Mouse (Mus musculus) intestine, embryonic 16.5 days (tissue): ENCODE measurements around the gene Btbd11. TPM values are rescaled to one million over a fixed set of nuclear protein-coding genes. Genes with fewer than 3 reads are reported as not detected.

Source experiments
- ATAC-seq: fragments of 200-750 bp; cut with Nextera tagmentation; 2 replicates; pipeline ENCODE4 v1.8.0; 2017; ENCODE audit warnings: moderate TSS enrichment, moderate library complexity
- H3K27ac ChIP-seq: fragments of 300-500 bp; sonication (generic); 2 replicates; pipeline ENCODE4 v1.5.1; 2014; ENCODE audit warnings: mild to moderate bottlenecking, low read length
- H3K27me3 ChIP-seq: fragments of 300-500 bp; sonication (generic); replicated peaks from 2 replicates; pipeline ENCODE4 v1.6.1; 2014; ENCODE audit warnings: low read length, control low read depth, mixed read lengths; ENCODE audit not compliant: control insufficient read depth, insufficient read depth
- H3K36me3 ChIP-seq: fragments of 300-500 bp; sonication (generic); 2 replicates; pipeline ENCODE4 v1.6.1; 2014; ENCODE audit warnings: low read length, control low read depth; ENCODE audit not compliant: control insufficient read depth, insufficient read depth
- H3K4me1 ChIP-seq: fragments of 300-500 bp; sonication (generic); 2 replicates; pipeline ENCODE4 v1.6.1; 2014; ENCODE audit warnings: low read length, control low read depth, mixed read lengths; ENCODE audit not compliant: control insufficient read depth, insufficient read depth
- H3K4me2 ChIP-seq: fragments of 300-500 bp; sonication (generic); 2 replicates; pipeline ENCODE4 v1.6.1; 2014; ENCODE audit warnings: low read depth, low read length, control low read depth
- H3K4me3 ChIP-seq: fragments of 300-500 bp; sonication (generic); 2 replicates; pipeline ENCODE4 v1.5.1; 2014; ENCODE audit warnings: mild to moderate bottlenecking, low read length
- H3K9ac ChIP-seq: fragments of 300-500 bp; sonication (generic); 2 replicates; pipeline ENCODE4 v1.6.1; 2014; ENCODE audit warnings: low read depth, low read length
- H3K9me3 ChIP-seq: fragments of 300-500 bp; sonication (generic); 2 replicates; pipeline ENCODE4 v1.6.1; 2016; ENCODE audit warnings: low read length, control low read depth; ENCODE audit not compliant: control insufficient read depth
- WGBS: fragments of 180-500 bp; shearing (Covaris S2); extraction: QIAGEN DNeasy Blood & Tissue Kit; methylation state at CpG from one replicate; pipeline ENCODE4 v1.1.7; 2014; 5-methylcytosine and 5-hydroxymethylcytosine counted together
- polyA plus RNA-seq: library from polyadenylated mRNA; unstranded; fragments of >200 nt; fragmentation: Nextera tagmentation; extraction: Ambion mirVana; gene quantifications from 2 replicates; pipeline ENCODE4 v1.2.1, GENCODE M21; 2015

Gene Btbd11
- polyA plus RNA-seq, 1 experiment from 2014 or later = 0.86 TPM

DNA sequence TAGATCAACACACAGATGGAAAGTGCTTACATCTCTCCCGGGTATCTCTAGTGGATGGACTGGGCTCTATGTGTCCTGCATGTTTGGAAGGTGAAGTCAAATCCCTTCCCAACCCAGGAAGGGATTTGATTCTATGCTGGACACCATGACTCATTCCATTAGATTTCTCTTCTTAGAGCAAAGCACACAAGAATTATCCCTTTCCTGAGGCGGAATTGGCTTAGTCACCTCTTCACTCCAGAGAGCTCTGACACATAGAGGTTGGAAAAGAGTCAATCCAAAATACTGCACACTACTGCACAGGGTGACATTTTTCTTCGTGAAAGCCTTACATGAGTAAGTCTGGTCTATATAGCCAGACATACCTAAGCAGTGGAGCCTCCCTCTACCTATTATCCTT is 99.8 kb downstream of the Btbd11 start:
- 78% methylated on average over 3 of the region's 3 CpGs for WGBS
- no peak for ATAC-seq
- Histone ChIP-seq H3K4me1 (peaks cover 6% of the 10 kb centered on the region; the same call in 1 of the 2 replicates), H3K4me3 (no peak overlapping the region), H3K27ac (no peak overlapping the region), H3K4me2 (no peak overlapping the region), H3K27me3 (no peaks in the 10 kb centered on the region), H3K9me3 (no peaks in the 10 kb centered on the region), H3K36me3 (no peaks in the 10 kb centered on the region), H3K9ac (no peak overlapping the region)

DNA sequence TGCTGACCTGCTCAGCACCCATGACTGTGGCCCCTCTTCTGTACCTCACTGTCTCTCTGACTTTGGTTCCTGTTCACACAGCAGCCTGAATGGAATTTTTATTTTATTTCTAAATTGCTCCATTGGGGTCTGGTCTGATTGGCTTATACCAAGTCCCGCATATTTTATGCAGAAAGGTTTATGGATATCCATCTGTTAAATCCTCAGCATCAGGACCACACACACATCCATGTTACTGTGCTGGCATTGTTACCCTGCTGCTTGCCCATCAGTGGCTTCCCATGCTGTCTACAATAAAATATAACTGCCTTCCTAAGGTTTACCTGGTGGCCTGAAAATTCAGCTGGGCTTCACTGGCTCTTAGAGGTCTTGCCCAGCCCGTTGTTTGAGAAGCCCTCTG is 106.0 kb downstream of the Btbd11 start:
- H3K4me1 ChIP-seq = no peaks in the 10 kb centered on the region
- H3K4me3 ChIP-seq = no peak overlapping the region
- no peak for ATAC-seq
- no peaks in the 10 kb centered on the region for H3K36me3 ChIP-seq
- H3K9me3 ChIP-seq = no peaks in the 10 kb centered on the region
- no peaks in the 10 kb centered on the region for H3K27me3 ChIP-seq
- WGBS = 85% methylated on average over 2 of the region's 2 CpGs
- H3K27ac ChIP-seq = no peak overlapping the region
- H3K4me2 ChIP-seq = no peak overlapping the region
- H3K9ac ChIP-seq = no peak overlapping the region

DNA sequence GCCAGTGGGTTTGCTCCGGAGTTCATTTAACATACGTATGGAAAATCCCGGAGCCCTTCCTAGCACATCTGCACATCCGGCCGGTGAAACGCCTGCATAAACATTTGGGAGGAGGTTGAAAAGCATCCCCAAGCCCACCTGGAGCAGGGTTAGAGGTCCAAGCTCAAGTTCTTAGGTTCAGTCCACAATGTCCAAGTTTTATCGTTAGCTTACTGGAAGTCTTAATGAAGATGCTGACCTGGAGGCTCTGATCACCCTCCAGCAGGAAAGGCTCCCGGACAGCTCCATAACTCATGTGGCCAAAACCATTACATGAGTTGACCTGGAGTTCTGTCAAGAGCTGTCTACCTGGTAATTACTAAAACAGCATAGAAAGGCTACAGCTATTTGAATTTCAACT is 109.7 kb downstream of the Btbd11 start:
- Histone ChIP-seq H3K9me3 (no peaks in the 10 kb centered on the region), H3K27ac (no peak overlapping the region), H3K4me2 (no peak overlapping the region), H3K4me3 (no peak overlapping the region), H3K9ac (no peak overlapping the region), H3K4me1 (no peaks in the 10 kb centered on the region), H3K27me3 (no peaks in the 10 kb centered on the region), H3K36me3 (no peaks in the 10 kb centered on the region)
- WGBS = 69% methylated on average over 8 of the region's 8 CpGs
- ATAC-seq = no peak

DNA sequence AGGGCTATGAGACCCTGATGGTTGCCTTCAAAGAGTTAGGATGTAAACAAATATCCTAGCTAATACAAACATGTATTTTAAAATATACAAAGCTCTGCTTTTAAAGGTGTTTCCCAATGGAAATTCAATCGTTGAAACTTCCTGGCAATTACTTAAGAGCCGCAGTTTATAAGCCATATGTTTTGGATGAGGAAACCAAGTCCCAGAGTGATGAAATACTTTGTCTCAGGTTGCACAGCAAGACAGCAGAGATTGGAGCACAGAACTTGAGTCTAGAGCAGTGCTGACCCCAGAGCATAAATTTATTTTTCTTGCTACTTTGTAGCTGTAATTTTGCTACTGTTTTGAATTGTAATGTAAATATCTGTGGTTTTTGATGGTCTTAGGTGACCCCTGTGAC is 110.4 kb downstream of the Btbd11 start:
- Histone ChIP-seq H3K36me3 (no peaks in the 10 kb centered on the region), H3K4me3 (no peak overlapping the region), H3K9ac (no peak overlapping the region), H3K27me3 (no peaks in the 10 kb centered on the region), H3K27ac (no peak overlapping the region), H3K9me3 (no peaks in the 10 kb centered on the region), H3K4me2 (no peak overlapping the region), H3K4me1 (no peaks in the 10 kb centered on the region)
- 46% methylated on average over 2 of the region's 2 CpGs for WGBS
- no peak for ATAC-seq

DNA sequence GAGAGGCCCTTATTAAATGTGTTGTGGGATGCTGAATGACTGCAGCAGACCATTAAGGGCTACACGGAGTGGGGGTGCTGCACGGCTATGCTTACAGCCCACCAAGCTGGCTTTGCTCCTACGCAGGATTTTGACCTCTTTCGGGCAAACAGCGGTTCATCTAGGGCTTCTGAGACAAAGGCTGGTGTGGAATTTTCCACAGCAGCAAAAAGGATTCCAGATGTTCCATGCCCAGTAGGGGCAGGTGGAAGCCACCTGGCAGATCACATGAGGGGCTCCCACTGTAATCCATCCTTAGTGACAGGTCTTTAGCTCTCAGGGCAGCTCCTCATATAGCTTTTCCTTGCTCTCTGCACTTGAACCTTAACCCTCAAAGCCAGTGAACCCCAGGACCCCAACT is 111.3 kb downstream of the Btbd11 start:
- no peaks in the 10 kb centered on the region for H3K9me3 ChIP-seq
- no peaks in the 10 kb centered on the region for H3K36me3 ChIP-seq
- H3K27me3 ChIP-seq = no peaks in the 10 kb centered on the region
- H3K9ac ChIP-seq = no peak overlapping the region
- H3K4me3 ChIP-seq = no peak overlapping the region
- H3K4me2 ChIP-seq = no peak overlapping the region
- no peak for ATAC-seq
- no peaks in the 10 kb centered on the region for H3K4me1 ChIP-seq
- H3K27ac ChIP-seq = no peak overlapping the region
- WGBS = 67% methylated on average over 5 of the region's 5 CpGs

DNA sequence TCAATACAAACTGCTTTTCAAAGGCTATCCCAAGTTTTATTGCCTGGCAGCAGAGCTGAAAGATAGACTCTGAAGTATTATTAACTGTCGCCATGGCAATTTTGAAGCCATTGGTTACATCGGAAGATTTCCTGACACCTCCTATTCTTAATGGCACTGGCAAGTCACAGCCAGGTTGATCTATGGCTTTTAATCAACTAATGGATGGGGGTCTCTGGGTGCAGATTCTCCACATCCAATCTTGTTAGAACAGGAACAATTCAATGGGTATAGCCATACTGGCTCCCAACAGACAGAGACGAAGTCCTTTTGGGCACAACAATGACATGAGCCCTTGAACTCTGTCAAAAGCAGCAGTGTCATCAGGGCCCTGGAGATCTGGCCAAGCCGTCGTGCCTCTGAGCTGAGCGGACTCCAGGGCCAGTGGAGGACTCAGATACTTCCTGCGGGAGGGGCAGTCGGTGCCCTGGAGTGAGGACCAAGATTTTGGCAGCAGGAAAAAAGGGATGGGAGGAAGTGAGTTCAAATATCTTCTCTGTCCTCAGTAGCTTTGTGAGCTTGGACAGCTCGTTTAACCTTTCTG is 114.0 kb downstream of the Btbd11 start:
- no peak overlapping the region for H3K9ac ChIP-seq
- H3K9me3 ChIP-seq = no peaks in the 10 kb centered on the region
- 0 out of 2 replicates have a peak, but pooled peaks have one; percentile 16 for ATAC-seq
- no peak overlapping the region for H3K4me2 ChIP-seq
- no peaks in the 10 kb centered on the region for H3K4me1 ChIP-seq
- no peaks in the 10 kb centered on the region for H3K27me3 ChIP-seq
- no peaks in the 10 kb centered on the region for H3K36me3 ChIP-seq
- WGBS = 65% methylated on average over 9 of the region's 9 CpGs
- H3K4me3 ChIP-seq = no peak overlapping the region
- no peak overlapping the region for H3K27ac ChIP-seq

DNA sequence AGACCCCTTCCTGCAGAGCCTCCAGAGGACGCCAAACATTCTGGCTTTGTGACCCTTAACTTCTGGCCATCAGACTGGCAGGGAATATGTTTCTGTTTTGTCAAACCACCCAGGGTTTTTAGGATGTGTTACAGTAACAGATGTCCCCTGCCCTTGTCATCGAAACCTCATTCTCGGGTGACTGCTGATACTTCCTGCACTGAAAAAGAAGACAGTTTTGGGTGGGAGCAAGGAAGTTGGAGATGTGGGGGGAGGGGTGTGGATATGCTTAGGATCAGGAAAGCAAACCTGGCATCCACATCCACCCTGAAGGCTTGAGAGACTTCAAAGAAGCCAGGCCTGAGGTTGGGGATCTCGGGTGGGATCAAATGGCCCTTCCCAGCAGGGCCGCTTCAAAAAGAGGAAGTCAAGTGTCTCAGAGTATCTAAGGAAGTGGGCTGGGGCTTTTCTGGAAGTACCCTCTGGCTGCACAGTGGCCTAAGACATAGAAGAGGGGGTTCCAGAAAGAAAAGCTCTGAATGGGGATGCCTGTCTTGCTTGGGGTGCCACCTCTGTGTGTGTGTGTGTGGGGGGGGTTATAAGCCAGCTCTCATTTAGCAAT is 115.5 kb downstream of the Btbd11 start:
- no peak for ATAC-seq
- H3K36me3 ChIP-seq = no peaks in the 10 kb centered on the region
- H3K9me3 ChIP-seq = no peaks in the 10 kb centered on the region
- H3K4me1 ChIP-seq = no peaks in the 10 kb centered on the region
- H3K27ac ChIP-seq = no peak overlapping the region
- no peak overlapping the region for H3K4me3 ChIP-seq
- 66% methylated on average over 5 of the region's 5 CpGs for WGBS
- no peak overlapping the region for H3K4me2 ChIP-seq
- H3K27me3 ChIP-seq = no peaks in the 10 kb centered on the region
- H3K9ac ChIP-seq = no peak overlapping the region

DNA sequence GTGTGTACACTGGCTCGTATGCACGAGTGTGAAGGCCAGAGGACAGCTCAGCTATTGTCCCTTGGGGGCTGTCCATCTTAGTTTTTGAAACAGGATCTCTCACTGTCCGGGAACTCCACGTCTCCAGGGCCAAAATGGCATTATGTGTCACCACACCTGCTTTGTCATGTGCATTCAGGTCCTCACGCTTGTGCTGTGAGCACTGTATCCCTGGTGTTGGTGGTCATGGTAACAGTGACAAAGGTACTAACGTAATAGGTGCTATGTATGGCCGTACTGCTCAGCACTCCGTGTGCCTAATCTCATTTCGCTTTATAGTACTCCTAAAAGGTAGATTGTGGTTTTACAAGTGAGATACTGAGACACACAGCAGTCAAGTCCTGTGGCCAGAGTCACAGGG is 116.0 kb downstream of the Btbd11 start:
- H3K9me3 ChIP-seq = no peaks in the 10 kb centered on the region
- no peak for ATAC-seq

DNA sequence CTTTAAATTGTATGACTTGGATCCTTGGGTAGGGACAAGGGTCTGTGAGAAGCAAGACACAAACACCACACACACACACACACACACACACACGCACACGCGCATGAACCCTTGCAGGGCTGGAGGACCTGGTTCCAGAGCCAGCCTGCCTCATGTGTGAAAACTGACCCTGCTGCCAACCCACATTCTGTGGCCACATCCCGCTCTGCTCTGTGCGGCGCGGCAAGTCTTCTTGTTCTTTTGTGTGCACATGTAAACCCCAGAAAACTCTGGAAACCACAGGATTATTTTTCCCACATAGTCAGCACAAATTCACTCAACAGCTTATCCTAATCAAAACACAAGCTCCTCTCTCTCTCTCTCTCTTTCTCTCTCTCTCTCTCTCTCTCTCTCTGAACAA is 116.8 kb downstream of the Btbd11 start:
- 86% methylated on average over 7 of the region's 7 CpGs for WGBS
- H3K9ac ChIP-seq = no peak overlapping the region
- H3K27ac ChIP-seq = no peak overlapping the region

More for the DNA sequence above, 116.0 kb downstream of the Btbd11 start:
- Histone ChIP-seq H3K4me1 (no peaks in the 10 kb centered on the region), H3K36me3 (no peaks in the 10 kb centered on the region), H3K27ac (no peak overlapping the region), H3K4me2 (no peak overlapping the region), H3K27me3 (no peaks in the 10 kb centered on the region), H3K4me3 (no peak overlapping the region), H3K9ac (no peak overlapping the region)
- 73% methylated on average over 9 of the region's 9 CpGs for WGBS

More for the DNA sequence above, 116.8 kb downstream of the Btbd11 start:
- H3K4me1 ChIP-seq = no peaks in the 10 kb centered on the region
- no peak for ATAC-seq
- H3K27me3 ChIP-seq = no peaks in the 10 kb centered on the region
- no peak overlapping the region for H3K4me2 ChIP-seq
- no peaks in the 10 kb centered on the region for H3K9me3 ChIP-seq
- no peak overlapping the region for H3K4me3 ChIP-seq
- H3K36me3 ChIP-seq = no peaks in the 10 kb centered on the region
